Mouse (Mus musculus) A20 (cell line): ENCODE measurements around the gene Zfp653.

Experiments used
- DNase-seq: peaks from one replicate; pipeline ENCODE4 v3.0.0-alpha.2; 2011; ENCODE audit warnings: low read depth, low spot score

The Zfp653 gene

GRCm38 (mm10) chr9:22069881-22070553 lies 1.2 kb downstream of the Zfp653 start:
- DNase-seq: no peak

GRCm38 (mm10) chr9:22067195-22067594 lies 4.0 kb downstream of the Zfp653 start:
- DNase-seq: no peak

- peak; percentile 24 for DNase-seq
Observed at GRCm38 (mm10) chr9:22066433-22066832, 4.7 kb downstream of the Zfp653 start.

- DNase-seq: no peak
Observed at GRCm38 (mm10) chr9:22065642-22066041, 5.5 kb downstream of the Zfp653 start.

GRCm38 (mm10) chr9:22064341-22064740 lies 6.8 kb downstream of the Zfp653 start:
- DNase-seq: no peak

GRCm38 (mm10) chr9:22061339-22061738 lies 9.8 kb downstream of the Zfp653 start:
- no peak for DNase-seq

GRCm38 (mm10) chr9:22058011-22058424 lies 13.2 kb downstream of the Zfp653 start:
- DNase-seq: no peak

GRCm38 (mm10) chr9:22057031-22057517 lies 14.1 kb downstream of the Zfp653 start:
- DNase-seq: no peak

- no peak for DNase-seq
Observed at GRCm38 (mm10) chr9:22056303-22056910, 14.8 kb downstream of the Zfp653 start.

- no peak for DNase-seq
Observed at GRCm38 (mm10) chr9:22055713-22056112, 15.5 kb downstream of the Zfp653 start.

- DNase-seq: peak; percentile 85
Observed at GRCm38 (mm10) chr9:22054411-22055076, 16.6 kb downstream of the Zfp653 start.

GRCm38 (mm10) chr9:22053657-22054056 lies 17.5 kb downstream of the Zfp653 start:
- DNase-seq: no peak

GRCm38 (mm10) chr9:22051958-22052254 lies 19.3 kb downstream of the Zfp653 start, which contains the start of gene Elavl3:
Gene Elavl3 (minus strand): TSS chr9:22052023.
- DNase-seq: no peak

GRCm38 (mm10) chr9:22051161-22051957 lies 19.8 kb downstream of the Zfp653 start:
- no peak for DNase-seq

- DNase-seq: no peak
Observed at GRCm38 (mm10) chr9:22050351-22050889, 20.8 kb downstream of the Zfp653 start.

GRCm38 (mm10) chr9:22049721-22050270 lies 21.4 kb downstream of the Zfp653 start:
- no peak for DNase-seq

GRCm38 (mm10) chr9:22049315-22049714 lies 21.9 kb downstream of the Zfp653 start:
- DNase-seq: no peak

- no peak for DNase-seq
Observed at GRCm38 (mm10) chr9:22047329-22047728, 23.8 kb downstream of the Zfp653 start.

- no peak for DNase-seq
Observed at GRCm38 (mm10) chr9:22041832-22042231, 29.3 kb downstream of the Zfp653 start.

GRCm38 (mm10) chr9:22037826-22038225 lies 33.4 kb downstream of the Zfp653 start:
- DNase-seq: no peak

GRCm38 (mm10) chr9:22035300-22036044 lies 35.7 kb downstream of the Zfp653 start:
- no peak for DNase-seq
